Mouse (Mus musculus) embryonic facial prominence, embryonic 12.5 days (tissue): ENCODE data around the gene Arxes2. TPM values are rescaled to one million over a fixed set of nuclear protein-coding genes. Genes with fewer than 3 reads are reported as not detected.
A peak's percentile ranks its signal among the peaks of the same experiment; 100 is the strongest.
"Not testable (repeated sequence)": the region's sequence is repeated elsewhere in the genome, so short reads cannot be mapped to it uniquely, and the experiment has no call there.

Source experiments
- ATAC-seq: fragments of 200-750 bp; cut with Nextera tagmentation; 2 replicates; pipeline ENCODE4 v1.8.0; 2017; ENCODE audit not compliant: insufficient number of reproducible peaks, insufficient read depth, low FRiP score, low TSS enrichment
- H3K27ac ChIP-seq: fragments of 300-500 bp; sonication (generic); 2 replicates; pipeline ENCODE4 v1.5.1; 2016; ENCODE audit warnings: mild to moderate bottlenecking
- H3K27me3 ChIP-seq: fragments of 300-500 bp; sonication (generic); 2 replicates; pipeline ENCODE4 v1.6.1; 2016; ENCODE audit warnings: mild to moderate bottlenecking, moderate library complexity
- H3K36me3 ChIP-seq: fragments of 300-500 bp; sonication (generic); 2 replicates; pipeline ENCODE4 v1.6.1; 2016; ENCODE audit warnings: mild to moderate bottlenecking
- H3K4me1 ChIP-seq: fragments of 300-500 bp; sonication (generic); 2 replicates; pipeline ENCODE4 v1.6.1; 2016
- H3K4me2 ChIP-seq: fragments of 300-500 bp; sonication (generic); replicated peaks from 2 replicates; pipeline ENCODE4 v1.6.1; 2016; ENCODE audit warnings: mild to moderate bottlenecking, moderate library complexity
- H3K4me3 ChIP-seq: fragments of 300-500 bp; sonication (generic); 2 replicates; pipeline ENCODE4 v1.5.1; 2016; ENCODE audit warnings: mild to moderate bottlenecking
- H3K9ac ChIP-seq: fragments of 300-500 bp; sonication (generic); 2 replicates; pipeline ENCODE4 v1.6.1; 2016; ENCODE audit warnings: mild to moderate bottlenecking, moderate library complexity
- H3K9me3 ChIP-seq: fragments of 300-500 bp; sonication (generic); 2 replicates; pipeline ENCODE4 v1.6.1; 2016; ENCODE audit warnings: mild to moderate bottlenecking, moderate library complexity
- WGBS: fragments of 180-500 bp; shearing (Covaris S2); methylation state at CpG from one replicate; pipeline ENCODE4 v1.1.7; 2016; 5-methylcytosine and 5-hydroxymethylcytosine counted together
- polyA plus RNA-seq: library from polyadenylated mRNA; unstranded; fragments of >200 nt; fragmentation: Nextera tagmentation; extraction: Ambion mirVana; gene quantifications from 2 replicates; pipeline ENCODE4 v1.2.1, GENCODE M21; 2016

Gene Arxes2
- polyA plus RNA-seq, 1 experiment from 2014 or later, result 101 TPM

- Histone ChIP-seq H3K4me1 (no peaks in the 10 kb centered on the region), H3K36me3 (no peaks in the 10 kb centered on the region), H3K27ac (no peak overlapping the region), H3K9me3 (no peaks in the 10 kb centered on the region), H3K4me2 (no peak overlapping the region), H3K27me3 (no peaks in the 10 kb centered on the region), H3K9ac (no peak overlapping the region), H3K4me3 (no peak overlapping the region)
- WGBS, result 26% methylated on average over 8 of the region's 8 CpGs
- no peak for ATAC-seq
Observed at GRCm38 (mm10) chrX:135975226-135975552, 18.4 kb upstream of the Arxes2 start.

GRCm38 (mm10) chrX:135984539-135985260 lies 8.9 kb upstream of the Arxes2 start:
- 67% methylated on average over 6 of the region's 6 CpGs for WGBS
- Histone ChIP-seq H3K9me3 (no peaks in the 10 kb centered on the region), H3K36me3 (no peaks in the 10 kb centered on the region), H3K4me3 (no peak overlapping the region), H3K9ac (no peak overlapping the region), H3K4me2 (no peak overlapping the region), H3K4me1 (no peaks in the 10 kb centered on the region), H3K27ac (no peak overlapping the region), H3K27me3 (no peaks in the 10 kb centered on the region)
- no peak for ATAC-seq

GRCm38 (mm10) chrX:135986267-135986666 lies 7.4 kb upstream of the Arxes2 start:
- H3K27ac ChIP-seq, result no peak overlapping the region
- H3K4me2 ChIP-seq, result no peak overlapping the region
- no peaks in the 10 kb centered on the region for H3K9me3 ChIP-seq
- no peak overlapping the region for H3K4me3 ChIP-seq
- no peaks in the 10 kb centered on the region for H3K36me3 ChIP-seq
- ATAC-seq, result no peak
- 92% methylated on average over 3 of the region's 3 CpGs for WGBS
- H3K4me1 ChIP-seq, result no peaks in the 10 kb centered on the region
- no peak overlapping the region for H3K9ac ChIP-seq
- H3K27me3 ChIP-seq, result no peaks in the 10 kb centered on the region

- Histone ChIP-seq H3K27me3 (no peaks in the 10 kb centered on the region), H3K4me3 (no peak overlapping the region), H3K9ac (no peak overlapping the region), H3K4me1 (no peaks in the 10 kb centered on the region), H3K27ac (no peak overlapping the region), H3K9me3 (no peaks in the 10 kb centered on the region), H3K36me3 (no peaks in the 10 kb centered on the region), H3K4me2 (no peak overlapping the region)
- 83% methylated on average over 2 of the region's 2 CpGs for WGBS
- ATAC-seq, result no peak
Observed at GRCm38 (mm10) chrX:135990661-135991060, 3.0 kb upstream of the Arxes2 start.

GRCm38 (mm10) chrX:135993192-135993594 lies 431 bp upstream of the Arxes2 start:
- not testable (repeated sequence) for H3K4me1 ChIP-seq, H3K9me3 ChIP-seq, H3K4me2 ChIP-seq, H3K27me3 ChIP-seq, H3K36me3 ChIP-seq, H3K4me3 ChIP-seq, H3K27ac ChIP-seq, H3K9ac ChIP-seq
- peak; percentile 94 for ATAC-seq
- WGBS, result 22% methylated on average over 2 of the region's 3 CpGs

GRCm38 (mm10) chrX:136007199-136007843 lies 13.7 kb downstream of the Arxes2 start:
- WGBS, result 36% methylated on average over 5 of the region's 5 CpGs
- Histone ChIP-seq H3K27ac (no peak overlapping the region), H3K4me2 (no peak overlapping the region), H3K9me3 (no peaks in the 10 kb centered on the region), H3K4me3 (no peak overlapping the region), H3K4me1 (no peaks in the 10 kb centered on the region), H3K27me3 (0 out of 2 replicates have a peak, but pooled peaks cover 3% of the 10 kb centered on the region), H3K36me3 (no peaks in the 10 kb centered on the region), H3K9ac (no peak overlapping the region)
- ATAC-seq, result no peak

GRCm38 (mm10) chrX:136014392-136014791 lies 20.8 kb downstream of the Arxes2 start:
- ATAC-seq, result peak; percentile 64; the same call in 1 of the 2 replicates
- H3K9me3 ChIP-seq, result no peaks in the 10 kb centered on the region
- no peak overlapping the region for H3K4me3 ChIP-seq
- no peaks in the 10 kb centered on the region for H3K27me3 ChIP-seq
- no peak overlapping the region for H3K4me2 ChIP-seq
- H3K4me1 ChIP-seq, result no peaks in the 10 kb centered on the region
- H3K27ac ChIP-seq, result no peak overlapping the region
- H3K36me3 ChIP-seq, result no peaks in the 10 kb centered on the region
- WGBS, result 25% methylated on average over 2 of the region's 2 CpGs
- no peak overlapping the region for H3K9ac ChIP-seq

GRCm38 (mm10) chrX:136030331-136030730 lies 36.7 kb downstream of the Arxes2 start:
- H3K4me3 ChIP-seq, result no peak overlapping the region
- no peak overlapping the region for H3K4me2 ChIP-seq
- H3K27me3 ChIP-seq, result peaks cover 6% of the 10 kb centered on the region; the same call in 1 of the 2 replicates
- ATAC-seq, result no peak
- no peaks in the 10 kb centered on the region for H3K4me1 ChIP-seq
- no peaks in the 10 kb centered on the region for H3K9me3 ChIP-seq
- WGBS, result 82% methylated on average over 1 of the region's 1 CpGs
- H3K36me3 ChIP-seq, result no peaks in the 10 kb centered on the region
- no peak overlapping the region for H3K9ac ChIP-seq
- no peak overlapping the region for H3K27ac ChIP-seq

GRCm38 (mm10) chrX:136032799-136033763 lies 39.5 kb downstream of the Arxes2 start, which contains the start of gene Arxes1:
Gene Arxes1, plus strand, starts transcription at chrX:136033367.
- 41% methylated on average over 4 of the region's 49 CpGs for WGBS
- not testable (repeated sequence) for H3K27ac ChIP-seq, H3K27me3 ChIP-seq

GRCm38 (mm10) chrX:136043726-136044125 lies 50.1 kb downstream of the Arxes2 start:
- ATAC-seq, result no peak
- no peaks in the 10 kb centered on the region for H3K27me3 ChIP-seq
- WGBS, result 92% methylated on average over 1 of the region's 1 CpGs

More at GRCm38 (mm10) chrX:136032799-136033763, 39.5 kb downstream of the Arxes2 start, which contains the start of gene Arxes1:
- Histone ChIP-seq H3K4me2 (peak within 1 kb of the TSS; percentile 36), H3K4me3 (peak within 1 kb of the TSS; percentile 25)
- peak; percentile 95 for ATAC-seq
- not testable (repeated sequence) for H3K4me1 ChIP-seq, H3K9me3 ChIP-seq, H3K36me3 ChIP-seq, H3K9ac ChIP-seq

More at GRCm38 (mm10) chrX:136043726-136044125, 50.1 kb downstream of the Arxes2 start:
- Histone ChIP-seq H3K27ac (no peak overlapping the region), H3K4me1 (no peaks in the 10 kb centered on the region), H3K36me3 (no peaks in the 10 kb centered on the region), H3K9ac (no peak overlapping the region), H3K4me2 (no peak overlapping the region), H3K4me3 (no peak overlapping the region), H3K9me3 (no peaks in the 10 kb centered on the region)
